Mouse (Mus musculus): Measurements from ENCODE around the gene 4930524B15Rik. TPM values are rescaled to one million over a fixed set of nuclear protein-coding genes. Genes with fewer than 3 reads are reported as not detected.
"Not testable (repeated sequence)": the region's sequence is repeated elsewhere in the genome, so short reads cannot be mapped to it uniquely, and the experiment has no call there.

Gene 4930524B15Rik
- polyA plus RNA-seq, 1 experiment: 0.16 TPM

DNA sequence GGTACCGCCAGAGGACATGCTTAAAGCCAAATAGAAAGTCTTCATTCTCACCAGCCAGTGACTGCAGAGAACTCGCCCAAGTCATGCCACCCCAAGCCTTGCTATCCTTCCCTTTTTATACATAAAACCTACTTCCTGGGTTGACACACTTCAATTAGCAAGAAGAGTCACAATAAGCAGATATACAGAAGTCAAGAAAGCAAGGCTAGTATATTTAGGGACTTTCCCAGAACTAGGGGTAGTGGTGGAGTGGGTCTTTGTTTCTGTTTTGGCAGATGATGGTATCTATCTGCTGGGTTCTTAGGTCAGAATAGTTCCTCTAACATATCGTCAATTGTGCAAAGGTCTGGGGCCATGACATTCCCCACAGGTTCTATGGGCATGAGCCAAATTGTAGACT lies 27.1 kb downstream of the 4930524B15Rik start:
- H3K4me1 ChIP-seq (ENCODE audit: control insufficient read depth, insufficient read depth, low read length): no peaks in the 10 kb centered on the region
- no peak for TF ChIP-seq CTCF (IDR thresholded peaks at IDR 0.05; ENCODE audit: borderline replicate concordance, insufficient read depth, low read depth, low read length)
- TF ChIP-seq POLR2A (IDR thresholded peaks at IDR 0.05; ENCODE audit: borderline replicate concordance, insufficient read depth, low read length): no peak
- WGBS: 91% methylated on average over 3 of the region's 3 CpGs
- DNase-seq: no peak
- no peaks in the 10 kb centered on the region for H3K27me3 ChIP-seq (ENCODE audit: control insufficient read depth, insufficient read depth, low read length)
- H3K27ac ChIP-seq (ENCODE audit: insufficient read depth, low read length): no peak overlapping the region
- no peak overlapping the region for H3K4me3 ChIP-seq (replicated peaks; ENCODE audit: insufficient read depth, low read depth, low read length)

DNA sequence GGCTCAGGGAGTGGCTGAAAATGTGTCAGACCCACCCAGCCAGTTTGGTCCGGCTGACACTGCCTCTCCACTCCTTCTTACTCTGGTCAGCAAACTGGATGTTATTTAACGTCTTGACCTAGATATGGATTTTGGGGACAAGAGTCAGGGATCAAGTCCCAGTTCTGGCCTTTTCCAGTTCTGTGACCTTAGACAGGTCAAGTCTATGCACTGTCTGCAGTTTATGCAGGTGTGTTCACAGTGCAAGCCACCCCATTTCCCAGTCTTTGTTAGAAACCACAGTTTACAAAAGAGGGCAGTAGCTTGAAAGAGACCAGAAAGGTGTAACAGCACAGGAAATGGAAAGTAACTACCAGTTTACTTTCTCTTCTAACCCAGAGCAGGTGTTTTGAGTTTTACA lies 34.3 kb downstream of the 4930524B15Rik start:
- no peaks in the 10 kb centered on the region for H3K4me1 ChIP-seq (ENCODE audit: control insufficient read depth, insufficient read depth, low read length)
- no peak for DNase-seq
- no peak overlapping the region for H3K4me3 ChIP-seq (replicated peaks; ENCODE audit: insufficient read depth, low read depth, low read length)
- 69% methylated on average over 2 of the region's 2 CpGs for WGBS
- no peak overlapping the region for H3K27ac ChIP-seq (ENCODE audit: insufficient read depth, low read length)
- no peak for TF ChIP-seq CTCF (IDR thresholded peaks at IDR 0.05; ENCODE audit: borderline replicate concordance, insufficient read depth, low read depth, low read length)
- no peak for TF ChIP-seq POLR2A (IDR thresholded peaks at IDR 0.05; ENCODE audit: borderline replicate concordance, insufficient read depth, low read length)
- no peaks in the 10 kb centered on the region for H3K27me3 ChIP-seq (ENCODE audit: control insufficient read depth, insufficient read depth, low read length)

DNA sequence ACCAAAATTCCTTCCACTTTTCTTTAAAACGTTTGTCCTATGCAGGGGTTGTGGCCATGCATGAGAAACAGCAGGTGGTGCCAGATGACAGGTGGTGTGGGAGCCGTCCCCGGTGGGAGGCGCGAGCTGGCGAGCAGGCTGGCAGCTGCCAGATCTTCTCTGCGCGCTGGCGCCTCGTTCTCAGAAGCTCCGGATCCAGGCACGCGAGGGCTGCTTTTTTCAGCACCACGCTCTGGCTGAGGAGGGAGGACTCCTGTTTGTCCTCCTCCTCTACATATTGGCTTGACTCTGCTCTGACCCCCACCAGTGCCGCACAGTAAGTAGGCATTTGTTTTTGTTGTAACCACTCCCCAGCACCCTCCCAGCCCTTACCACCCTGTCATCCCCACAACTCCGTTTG lies 34.9 kb downstream of the 4930524B15Rik start, which contains the start of gene Nsg2:
Gene Nsg2 (plus strand): TSS at position 183 of the 400 bp plus-strand sequence.
- Histone ChIP-seq H3K27me3 (ENCODE audit: control insufficient read depth, insufficient read depth, low read length) (no peaks in the 10 kb centered on the region), H3K27ac (ENCODE audit: insufficient read depth, low read length) (peak within 1 kb of the TSS; percentile 70; the same call in 1 of the 2 replicates), H3K4me1 (ENCODE audit: control insufficient read depth, insufficient read depth, low read length) (no peaks in the 10 kb centered on the region), H3K4me3 (replicated peaks; ENCODE audit: insufficient read depth, low read depth, low read length) (peak within 1 kb of the TSS; percentile 86)
- peak; percentile 79 to 83 for DNase-seq
- peak; percentile 53; the same call in 1 of the 2 replicates for TF ChIP-seq CTCF (IDR thresholded peaks at IDR 0.05; ENCODE audit: borderline replicate concordance, insufficient read depth, low read depth, low read length)
- no peak for TF ChIP-seq POLR2A (IDR thresholded peaks at IDR 0.05; ENCODE audit: borderline replicate concordance, insufficient read depth, low read length)
- WGBS: 0% methylated on average over 16 of the region's 16 CpGs

DNA sequence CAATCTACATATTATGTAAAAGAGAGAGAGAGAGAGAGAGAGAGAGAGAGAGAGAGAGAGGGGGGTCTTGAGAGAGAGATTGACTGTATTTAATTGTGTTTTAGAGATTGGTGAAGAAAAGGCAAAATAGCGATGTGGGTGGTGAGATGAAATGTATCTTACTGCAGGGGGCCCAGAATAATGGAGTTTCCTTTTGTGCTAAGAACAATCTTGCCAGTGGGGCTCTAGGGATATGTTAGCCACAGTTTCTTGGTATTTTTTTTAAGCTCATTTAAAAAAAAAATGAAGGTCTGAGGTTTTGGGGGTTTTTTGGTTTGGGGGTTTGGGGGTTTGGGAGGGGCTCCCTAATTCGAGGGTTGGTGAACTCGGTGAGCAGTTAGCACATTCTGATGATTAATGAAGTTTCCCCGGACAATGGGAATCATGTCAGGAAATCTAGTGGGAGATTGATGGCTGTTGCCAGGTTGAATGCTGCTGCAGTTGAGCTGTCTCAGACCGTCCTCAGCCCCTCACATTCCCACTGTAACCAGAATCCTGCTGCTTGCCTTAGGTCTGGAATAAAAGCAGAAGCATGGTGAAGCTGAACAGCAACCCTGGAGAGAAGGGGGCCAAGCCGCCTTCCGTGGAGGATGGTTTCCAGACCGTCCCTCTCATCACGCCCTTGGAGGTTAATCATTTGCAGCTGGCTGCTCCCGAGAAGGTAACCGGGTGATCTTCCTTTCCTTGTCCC lies 36.0 kb downstream of the 4930524B15Rik start:
- Histone ChIP-seq H3K27me3 (ENCODE audit: control insufficient read depth, insufficient read depth, low read length) (no peaks in the 10 kb centered on the region), H3K4me1 (ENCODE audit: control insufficient read depth, insufficient read depth, low read length) (no peaks in the 10 kb centered on the region), H3K4me3 (replicated peaks; ENCODE audit: insufficient read depth, low read depth, low read length) (peak overlapping the region; percentile 44), H3K27ac (ENCODE audit: insufficient read depth, low read length) (no peak overlapping the region)
- TF ChIP-seq POLR2A (IDR thresholded peaks at IDR 0.05; ENCODE audit: borderline replicate concordance, insufficient read depth, low read length) (no peak), CTCF (IDR thresholded peaks at IDR 0.05; ENCODE audit: borderline replicate concordance, insufficient read depth, low read depth, low read length) (no peak)
- WGBS: 47% methylated on average over 11 of the region's 11 CpGs
- DNase-seq: peak in 1 of 2 experiments; percentile 37

DNA sequence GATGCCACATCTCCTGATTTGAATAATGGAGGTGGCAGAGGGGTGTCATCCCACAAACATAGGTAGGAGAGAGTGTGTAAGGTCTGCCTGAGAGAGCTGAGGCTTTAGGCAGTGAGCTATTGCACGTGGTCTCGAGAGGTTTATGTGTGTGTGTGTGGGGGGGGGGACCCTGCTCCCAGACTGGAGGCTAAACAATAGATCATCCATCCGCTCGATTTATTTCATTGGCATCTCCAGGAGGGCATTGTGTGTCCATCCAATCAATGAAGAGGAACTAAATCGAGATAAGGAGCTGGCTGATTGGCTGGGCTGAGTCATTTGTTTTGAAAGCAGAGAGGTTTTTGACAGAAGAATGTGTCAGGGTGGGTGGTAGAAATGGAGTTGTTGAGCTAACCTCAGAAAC lies 37.3 kb downstream of the 4930524B15Rik start:
- WGBS: 13% methylated on average over 5 of the region's 5 CpGs
- Histone ChIP-seq H3K4me3 (replicated peaks; ENCODE audit: insufficient read depth, low read depth, low read length) (peak overlapping the region; percentile 47), H3K4me1 (ENCODE audit: control insufficient read depth, insufficient read depth, low read length) (no peaks in the 10 kb centered on the region), H3K27me3 (ENCODE audit: control insufficient read depth, insufficient read depth, low read length) (no peaks in the 10 kb centered on the region), H3K27ac (ENCODE audit: insufficient read depth, low read length) (no peak overlapping the region)
- DNase-seq: no peak
- TF ChIP-seq POLR2A (IDR thresholded peaks at IDR 0.05; ENCODE audit: borderline replicate concordance, insufficient read depth, low read length): no peak
- no peak for TF ChIP-seq CTCF (IDR thresholded peaks at IDR 0.05; ENCODE audit: borderline replicate concordance, insufficient read depth, low read depth, low read length)

DNA sequence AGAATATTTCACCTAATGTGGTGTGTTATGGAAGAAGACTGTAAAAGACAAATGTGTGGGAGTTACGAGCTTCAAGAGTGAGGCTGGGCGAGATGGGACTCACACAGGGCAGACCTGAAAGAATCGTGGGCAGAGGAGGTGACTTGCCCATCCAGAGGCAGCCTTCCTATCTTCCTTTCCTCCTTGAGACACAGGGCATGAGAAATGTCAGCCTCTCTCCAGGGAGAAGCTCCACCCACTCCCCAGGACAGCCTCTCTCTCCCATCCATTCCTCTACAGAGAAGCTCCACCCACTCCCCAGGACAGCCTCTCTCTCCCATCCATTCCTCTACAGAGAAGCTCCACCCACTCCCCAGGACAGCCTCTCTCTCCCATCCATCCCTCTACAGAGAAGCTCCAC lies 42.7 kb downstream of the 4930524B15Rik start:
- H3K4me3 ChIP-seq (replicated peaks; ENCODE audit: insufficient read depth, low read depth, low read length); H3K27ac ChIP-seq (ENCODE audit: insufficient read depth, low read length); H3K4me1 ChIP-seq (ENCODE audit: control insufficient read depth, insufficient read depth, low read length); DNase-seq; H3K27me3 ChIP-seq (ENCODE audit: control insufficient read depth, insufficient read depth, low read length): not testable (repeated sequence)
- 91% methylated on average over 3 of the region's 3 CpGs for WGBS

DNA sequence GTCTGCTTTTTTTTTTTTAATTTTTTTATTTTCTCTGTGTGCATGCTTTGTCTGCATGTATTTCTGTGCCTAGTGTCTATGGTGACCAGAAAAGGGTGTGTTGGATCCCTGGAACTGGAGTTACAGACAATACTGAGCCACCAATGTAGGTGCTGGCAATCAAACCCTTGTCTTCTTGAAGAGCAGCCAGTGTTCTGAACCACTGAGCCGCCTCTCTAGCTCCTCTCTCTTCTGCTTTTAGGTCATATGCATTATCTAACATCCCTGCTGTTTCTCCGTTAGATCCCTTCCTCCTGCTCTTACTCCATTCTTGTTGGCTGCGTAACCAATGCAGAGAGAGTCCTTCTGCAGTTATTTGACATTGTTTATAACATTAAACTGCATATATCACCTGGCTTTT lies 43.5 kb downstream of the 4930524B15Rik start:
- no peak for DNase-seq
- WGBS: 69% methylated on average over 3 of the region's 3 CpGs
- Histone ChIP-seq H3K27ac (ENCODE audit: insufficient read depth, low read length) (no peak overlapping the region), H3K4me3 (replicated peaks; ENCODE audit: insufficient read depth, low read depth, low read length) (no peak overlapping the region), H3K27me3 (ENCODE audit: control insufficient read depth, insufficient read depth, low read length) (no peaks in the 10 kb centered on the region), H3K4me1 (ENCODE audit: control insufficient read depth, insufficient read depth, low read length) (peaks cover 3% of the 10 kb centered on the region)
- TF ChIP-seq CTCF (IDR thresholded peaks at IDR 0.05; ENCODE audit: borderline replicate concordance, insufficient read depth, low read depth, low read length): no peak
- no peak for TF ChIP-seq POLR2A (IDR thresholded peaks at IDR 0.05; ENCODE audit: borderline replicate concordance, insufficient read depth, low read length)

DNA sequence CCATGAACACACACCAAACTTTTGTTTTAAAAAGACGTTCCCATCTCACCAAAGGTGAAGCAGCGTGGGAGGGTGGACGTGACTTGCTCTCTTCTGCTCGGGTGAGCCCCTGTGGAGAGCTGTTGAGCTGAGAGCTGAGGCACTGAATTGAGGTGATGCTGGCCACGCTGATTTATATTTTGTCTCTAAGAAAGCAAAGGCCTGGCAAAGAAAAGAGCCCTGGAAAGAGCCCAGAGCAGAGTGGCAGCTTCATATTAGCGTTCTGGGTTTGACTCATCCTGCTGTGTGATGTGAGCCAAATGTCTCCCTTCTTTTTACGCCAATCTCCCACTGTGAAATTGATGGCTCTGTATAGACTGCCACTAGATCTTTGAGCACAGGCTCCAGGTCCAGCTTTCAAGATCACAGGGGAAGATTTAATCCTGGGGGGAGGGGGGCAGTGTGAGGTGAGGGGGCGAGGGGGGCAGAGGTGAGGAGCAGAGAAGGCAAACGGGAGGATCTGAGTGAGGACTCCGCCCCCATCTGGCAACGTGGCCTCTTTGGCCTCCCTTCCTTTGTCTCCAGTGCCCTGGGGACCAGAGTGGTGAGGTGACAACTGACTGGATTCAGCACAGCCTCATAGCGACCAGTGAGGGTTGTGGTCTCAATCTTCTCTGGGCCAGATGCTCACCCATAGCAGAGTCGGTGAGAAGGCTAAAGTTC lies 44.7 kb downstream of the 4930524B15Rik start:
- WGBS: 19% methylated on average over 13 of the region's 13 CpGs
- Histone ChIP-seq H3K4me3 (replicated peaks; ENCODE audit: insufficient read depth, low read depth, low read length) (no peak overlapping the region), H3K27me3 (ENCODE audit: control insufficient read depth, insufficient read depth, low read length) (no peaks in the 10 kb centered on the region), H3K27ac (ENCODE audit: insufficient read depth, low read length) (no peak overlapping the region), H3K4me1 (ENCODE audit: control insufficient read depth, insufficient read depth, low read length) (peaks cover 3% of the 10 kb centered on the region)
- no peak for TF ChIP-seq CTCF (IDR thresholded peaks at IDR 0.05; ENCODE audit: borderline replicate concordance, insufficient read depth, low read depth, low read length)
- TF ChIP-seq POLR2A (IDR thresholded peaks at IDR 0.05; ENCODE audit: borderline replicate concordance, insufficient read depth, low read length): no peak
- DNase-seq: peak; percentile 38 to 67

Data from cerebellum, adult 2 months (tissue).